Comparison of ENCODE assay signal across 8 mouse cellular contexts in genomic region chr8:77518201-77519115, GRCm38 (mm10). TPM values are rescaled to one million over a fixed set of nuclear protein-coding genes. Genes with fewer than 3 reads are reported as not detected.
DNase-seq lines count a peak whose midpoint lies in the region; ATAC-seq and TF ChIP-seq lines count a peak whose summit lies in the region.

No protein-coding gene starts in this region.

- 6% methylated on average over 33 of the region's 33 CpGs for WGBS in cerebellum, adult 2 months
- WGBS in thymus, adult 2 months: 5% methylated on average over 33 of the region's 33 CpGs
- 12% methylated on average over 33 of the region's 33 CpGs for WGBS in midbrain, embryonic 10.5 days

- peak; percentile 58 for ATAC-seq in inflammation-experienced regulatory T-cells, adult 6 months

- no peak for TF ChIP-seq CTCF in cerebellum, adult 2 months (IDR thresholded peaks at IDR 0.05; ENCODE audit: borderline replicate concordance, insufficient read depth, low read depth, low read length)
- no peak for TF ChIP-seq CTCF in thymus, adult 2 months (IDR thresholded peaks at IDR 0.05; ENCODE audit: borderline replicate concordance, control insufficient read depth, extremely low read depth, insufficient read depth, low read length, poor library complexity)

- peak; percentile 4; the same call in 1 of the 2 replicates for TF ChIP-seq POLR2A in cerebellum, adult 2 months (IDR thresholded peaks at IDR 0.05; ENCODE audit: borderline replicate concordance, insufficient read depth, low read length)
- no peak for TF ChIP-seq POLR2A in thymus, adult 2 months (IDR thresholded peaks at IDR 0.05; ENCODE audit: control insufficient read depth, extremely low read depth, insufficient read depth, low read length, poor library complexity)

- intact Hi-C loops in gastrocnemius, postnatal 14 days (cut with DNase I; ENCODE audit: low total_unique reads): loop anchor here (5.0 kb wide), 1 partner anchor 36 kb away; no protein-coding TSS in a partner anchor

- H3K9me3 ChIP-seq in midbrain, embryonic 10.5 days (replicated peaks): no peaks in the 10 kb centered on the region

- no peak for DNase-seq in cerebellum, adult 2 months
- DNase-seq in cerebellum, postnatal 10 days: no peak
- DNase-seq in thymus, adult 2 months: no peak
- DNase-seq in thymus, postnatal 25 days: no peak
- DNase-seq in midbrain, embryonic 10.5 days (ENCODE audit: low spot score): no peak
- DNase-seq in urinary bladder, postnatal 25 days (ENCODE audit: low spot score): no peak
- no peak for DNase-seq in gastrocnemius, postnatal 14 days

- no peaks in the 10 kb centered on the region for H3K27me3 ChIP-seq in cerebellum, adult 2 months (ENCODE audit: control insufficient read depth, insufficient read depth, low read length)
- H3K27me3 ChIP-seq in thymus, adult 2 months (ENCODE audit: control insufficient read depth, insufficient read depth, low read length): no peaks in the 10 kb centered on the region
- peaks cover 51% of the 10 kb centered on the region for H3K27me3 ChIP-seq in midbrain, embryonic 10.5 days (ENCODE audit: low read depth, poor library complexity, severe bottlenecking)

- H3K36me3 ChIP-seq in thymus, adult 2 months (ENCODE audit: control insufficient read depth, insufficient read depth, low read length): no peaks in the 10 kb centered on the region
- H3K36me3 ChIP-seq in midbrain, embryonic 10.5 days: no peaks in the 10 kb centered on the region

- H3K27ac ChIP-seq in cerebellum, adult 2 months (ENCODE audit: insufficient read depth, low read length): peak overlapping the region; percentile 60; the same call in 1 of the 2 replicates
- H3K27ac ChIP-seq in thymus, adult 2 months (ENCODE audit: control insufficient read depth, insufficient read depth, low read length): no peak overlapping the region
- peak overlapping the region; percentile 88 for H3K27ac ChIP-seq in midbrain, embryonic 10.5 days (replicated peaks)

- H3K4me1 ChIP-seq in cerebellum, adult 2 months (ENCODE audit: control insufficient read depth, insufficient read depth, low read length): peaks cover 4% of the 10 kb centered on the region; the same call in 1 of the 2 replicates
- H3K4me1 ChIP-seq in thymus, adult 2 months (replicated peaks; ENCODE audit: control insufficient read depth, insufficient read depth, low read length): peaks cover 10% of the 10 kb centered on the region
- peaks cover 36% of the 10 kb centered on the region for H3K4me1 ChIP-seq in midbrain, embryonic 10.5 days

- peak overlapping the region; percentile 95 for H3K4me3 ChIP-seq in cerebellum, adult 2 months (replicated peaks; ENCODE audit: insufficient read depth, low read depth, low read length)
- peak overlapping the region; percentile 99 for H3K4me3 ChIP-seq in thymus, adult 2 months (ENCODE audit: control insufficient read depth, insufficient read depth, low read length)
- H3K4me3 ChIP-seq in midbrain, embryonic 10.5 days: peak overlapping the region; percentile 75

RNA-seq across cellular contexts. Expression of gene Arhgap10, which starts 0.7 kb away (rescaled TPM):
- 12.5 and 13.9 TPM in 2 replicates for polyA plus RNA-seq in cerebellum, adult 2 months (2012; rRNA removed)
- 12.9 and 13.2 TPM in 2 replicates for polyA plus RNA-seq in thymus, adult 2 months (2012; rRNA removed)
- polyA plus RNA-seq in inflammation-experienced regulatory T-cells, adult 6 months (2017; shearing (Covaris generic)): 1 to 10 TPM; 2.5 to 5.0 (median 2.9) TPM
- polyA plus RNA-seq in midbrain, embryonic 10.5 days (2016; fragmentation: Nextera tagmentation; extraction: Ambion mirVana): 13.9 and 16.5 TPM in 2 replicates
- total RNA-seq in gastrocnemius, postnatal 14 days (2021): 10 to 100 TPM; 43.3 to 50.0 TPM

RNA-seq across cellular contexts. Expression of gene Prmt9, which starts 30.7 kb away (rescaled TPM):
- 22.7 and 23.2 TPM in 2 replicates for polyA plus RNA-seq in cerebellum, adult 2 months (2012; rRNA removed)
- 15.3 and 15.5 TPM in 2 replicates for polyA plus RNA-seq in thymus, adult 2 months (2012; rRNA removed)
- 10 to 100 TPM; 12.6 to 16.6 (median 14.3) TPM for polyA plus RNA-seq in inflammation-experienced regulatory T-cells, adult 6 months (2017; shearing (Covaris generic))
- 22.9 and 23.6 TPM in 2 replicates for polyA plus RNA-seq in midbrain, embryonic 10.5 days (2016; fragmentation: Nextera tagmentation; extraction: Ambion mirVana)
- total RNA-seq in gastrocnemius, postnatal 14 days (2021): 1 to 10 TPM; 9.0 to 9.1 TPM
